Mouse (Mus musculus): ENCODE measurements around the gene Asic2. TPM values are rescaled to one million over a fixed set of nuclear protein-coding genes. Genes with fewer than 3 reads are reported as not detected.
A peak's percentile ranks its signal among the peaks of the same experiment; 100 is the strongest.

Gene Asic2
- total and polyA plus RNA-seq, 2 experiments from 2014 or later = 19.8 to 60.2 TPM

DNA sequence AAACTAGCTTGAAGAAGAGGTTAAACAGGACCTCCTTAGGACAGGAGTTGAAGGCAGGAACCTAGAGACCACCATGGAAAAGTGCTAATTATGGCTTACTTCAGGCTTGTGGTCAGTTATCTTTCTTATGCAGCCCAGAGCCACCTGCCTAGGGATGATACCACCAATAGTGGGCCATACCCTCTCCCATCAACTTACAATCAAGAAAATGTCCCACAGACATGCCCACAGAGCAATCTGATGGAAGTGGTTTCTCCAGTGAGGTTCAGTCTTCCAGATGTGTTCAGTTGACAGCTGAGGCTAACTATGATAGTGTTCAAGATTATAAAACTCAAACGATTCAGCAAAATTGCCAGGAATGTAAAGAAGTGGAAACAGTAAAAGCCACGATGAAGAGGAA is 1124.8 kb downstream of the Asic2 start:
- H3K27me3 ChIP-seq (ENCODE audit: insufficient read depth, low read length) = no peaks in the 10 kb centered on the region
- no peaks in the 10 kb centered on the region for H3K4me1 ChIP-seq (ENCODE audit: insufficient read depth, low read length)
- TF ChIP-seq CTCF (IDR thresholded peaks at IDR 0.05) = no peak
- no peak overlapping the region for H3K27ac ChIP-seq (ENCODE audit: low read depth, low read length)
- WGBS = 85% methylated on average over 2 of the region's 2 CpGs
- H3K4me3 ChIP-seq (ENCODE audit: low read depth, low read length) = no peak overlapping the region
- DNase-seq (ENCODE audit: low spot score) (no peak), ATAC-seq (ENCODE audit: low FRiP score) (no peak)
- no peaks in the 10 kb centered on the region for H3K36me3 ChIP-seq (ENCODE audit: insufficient read depth, low read length)
- no peak overlapping the region for H3K9ac ChIP-seq (replicated peaks; ENCODE audit: low read length, poor library complexity, severe bottlenecking)
- H3K4me2 ChIP-seq (ENCODE audit: low read depth, low read length, poor library complexity, severe bottlenecking) = no peak overlapping the region
- no peaks in the 10 kb centered on the region for H3K9me3 ChIP-seq (ENCODE audit: low read length)

DNA sequence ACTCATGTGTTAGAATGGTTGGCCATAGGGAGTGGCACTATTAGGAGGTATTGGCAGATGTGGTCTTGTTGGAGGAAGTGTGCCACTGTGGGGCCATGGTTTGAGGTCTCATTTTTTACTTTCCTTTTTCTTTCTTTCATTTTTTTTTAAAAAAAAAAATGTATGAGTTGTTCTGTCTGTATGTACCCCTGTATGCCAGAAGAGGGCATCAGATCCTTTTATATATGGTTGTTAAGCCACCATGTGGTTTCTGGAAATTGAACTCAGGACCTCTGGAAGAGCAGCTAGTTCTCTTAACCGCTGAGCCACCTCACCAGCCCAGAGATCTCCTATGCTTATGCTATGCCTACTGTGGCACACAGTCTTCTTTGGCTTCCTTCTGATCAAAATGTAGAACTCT is 1129.5 kb downstream of the Asic2 start:
- TF ChIP-seq CTCF (IDR thresholded peaks at IDR 0.05) = peak; percentile 50
- no peak overlapping the region for H3K4me2 ChIP-seq (ENCODE audit: low read depth, low read length, poor library complexity, severe bottlenecking)

DNA sequence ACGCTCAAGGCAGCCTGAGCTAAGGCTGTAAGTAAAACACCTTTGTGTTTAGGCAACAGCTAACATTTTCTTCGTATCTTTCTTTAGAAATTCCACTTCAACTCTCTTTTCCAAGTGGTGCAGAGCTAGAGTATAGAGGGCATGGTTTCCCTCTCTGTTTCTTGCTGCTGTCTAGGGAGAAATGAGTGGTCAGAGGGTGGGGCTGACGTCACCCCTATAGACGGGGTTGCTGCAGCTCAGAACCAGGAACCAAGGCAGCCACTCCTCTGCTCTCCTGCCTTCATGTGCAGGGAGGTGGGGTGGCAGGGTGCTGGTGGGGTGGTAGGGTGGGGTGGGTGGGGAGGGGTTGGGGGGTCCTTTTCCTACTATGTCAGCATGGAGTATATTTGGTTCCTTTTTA is 1132.4 kb downstream of the Asic2 start:
- no peak for ATAC-seq (ENCODE audit: low FRiP score)
- no peak overlapping the region for H3K9ac ChIP-seq (replicated peaks; ENCODE audit: low read length, poor library complexity, severe bottlenecking)
- H3K4me2 ChIP-seq (ENCODE audit: low read depth, low read length, poor library complexity, severe bottlenecking) = no peak overlapping the region
- TF ChIP-seq CTCF (IDR thresholded peaks at IDR 0.05) = no peak
- H3K9me3 ChIP-seq (ENCODE audit: low read length) = no peaks in the 10 kb centered on the region
- H3K4me3 ChIP-seq (ENCODE audit: low read depth, low read length) = no peak overlapping the region
- H3K27me3 ChIP-seq (ENCODE audit: insufficient read depth, low read length) = no peaks in the 10 kb centered on the region
- 80% methylated on average over 4 of the region's 4 CpGs for WGBS
- no peaks in the 10 kb centered on the region for H3K36me3 ChIP-seq (ENCODE audit: insufficient read depth, low read length)
- no peak overlapping the region for H3K27ac ChIP-seq (ENCODE audit: low read depth, low read length)
- no peaks in the 10 kb centered on the region for H3K4me1 ChIP-seq (ENCODE audit: insufficient read depth, low read length)
- DNase-seq (ENCODE audit: low spot score) = no peak

More for the DNA sequence above, 1129.5 kb downstream of the Asic2 start:
- no peak overlapping the region for H3K4me3 ChIP-seq (ENCODE audit: low read depth, low read length)
- no peaks in the 10 kb centered on the region for H3K9me3 ChIP-seq (ENCODE audit: low read length)
- DNase-seq (ENCODE audit: low spot score) = no peak
- no peaks in the 10 kb centered on the region for H3K4me1 ChIP-seq (ENCODE audit: insufficient read depth, low read length)
- no peaks in the 10 kb centered on the region for H3K36me3 ChIP-seq (ENCODE audit: insufficient read depth, low read length)
- H3K27ac ChIP-seq (ENCODE audit: low read depth, low read length) = no peak overlapping the region
- no peak for ATAC-seq (ENCODE audit: low FRiP score)
- 84% methylated on average over 1 of the region's 1 CpGs for WGBS
- no peaks in the 10 kb centered on the region for H3K27me3 ChIP-seq (ENCODE audit: insufficient read depth, low read length)
- no peak overlapping the region for H3K9ac ChIP-seq (replicated peaks; ENCODE audit: low read length, poor library complexity, severe bottlenecking)

DNA sequence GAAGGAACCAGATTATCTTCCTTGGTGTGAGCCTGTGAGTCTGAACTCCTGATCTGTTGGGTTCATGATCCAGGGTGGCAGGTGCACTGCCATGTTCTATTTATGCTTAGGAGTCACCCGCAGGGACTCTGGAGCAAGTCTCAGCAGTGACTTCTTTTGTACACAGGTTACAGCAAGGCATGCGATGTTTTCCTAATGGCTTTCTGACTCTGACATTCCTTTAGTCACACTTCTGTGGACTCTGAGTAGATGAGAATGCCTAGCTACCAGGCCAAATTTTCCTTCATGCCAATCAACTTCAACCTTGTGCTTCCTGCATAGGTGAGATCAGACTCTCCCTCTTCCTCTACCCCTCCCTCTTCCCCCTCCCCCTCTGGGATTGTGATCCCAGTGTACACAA is 1132.9 kb downstream of the Asic2 start:
- Histone ChIP-seq H3K4me3 (ENCODE audit: low read depth, low read length) (no peak overlapping the region), H3K27ac (ENCODE audit: low read depth, low read length) (no peak overlapping the region), H3K9me3 (ENCODE audit: low read length) (no peaks in the 10 kb centered on the region), H3K4me1 (ENCODE audit: insufficient read depth, low read length) (no peaks in the 10 kb centered on the region), H3K27me3 (ENCODE audit: insufficient read depth, low read length) (no peaks in the 10 kb centered on the region), H3K9ac (replicated peaks; ENCODE audit: low read length, poor library complexity, severe bottlenecking) (no peak overlapping the region), H3K4me2 (ENCODE audit: low read depth, low read length, poor library complexity, severe bottlenecking) (no peak overlapping the region), H3K36me3 (ENCODE audit: insufficient read depth, low read length) (no peaks in the 10 kb centered on the region)
- TF ChIP-seq CTCF (IDR thresholded peaks at IDR 0.05) = no peak
- 75% methylated on average over 2 of the region's 2 CpGs for WGBS
- ATAC-seq (ENCODE audit: low FRiP score) (no peak), DNase-seq (ENCODE audit: low spot score) (no peak)

Other genes starting within 250 kb of the Asic2 start
- not detected in 2 replicates for gene 5530401A14Rik, start 107.8 kb downstream of the Asic2 start, total RNA-seq (2014; rRNA removed)
- 0.38 and 0.67 TPM in 2 replicates for gene 5530401A14Rik, start 107.8 kb downstream of the Asic2 start, polyA plus RNA-seq (2015; fragmentation: Nextera tagmentation; extraction: Ambion mirVana)
- 0.24 TPM in 1 of 2 replicates, not detected in the other for gene Ccl2, start 67.1 kb upstream of the Asic2 start, total RNA-seq (2014; rRNA removed)
- gene Ccl2, start 67.1 kb upstream of the Asic2 start, polyA plus RNA-seq (2015; fragmentation: Nextera tagmentation; extraction: Ambion mirVana) = 1.1 and 1.2 TPM in 2 replicates
- gene Gm17268, start 70.1 kb upstream of the Asic2 start, total RNA-seq (2014; rRNA removed) = not detected in 2 replicates
- not detected in 2 replicates for gene Gm17268, start 70.1 kb upstream of the Asic2 start, polyA plus RNA-seq (2015; fragmentation: Nextera tagmentation; extraction: Ambion mirVana)
- 2.0 TPM in 1 of 2 replicates, not detected in the other for gene Ccl7, start 77.3 kb upstream of the Asic2 start, total RNA-seq (2014; rRNA removed)
- 1.5 and 2.2 TPM in 2 replicates for gene Ccl7, start 77.3 kb upstream of the Asic2 start, polyA plus RNA-seq (2015; fragmentation: Nextera tagmentation; extraction: Ambion mirVana)
- 0.38 TPM in 1 of 2 replicates, not detected in the other for gene Ccl11, start 89.4 kb upstream of the Asic2 start, total RNA-seq (2014; rRNA removed)
- 0.14 and 0.21 TPM in 2 replicates for gene Ccl11, start 89.4 kb upstream of the Asic2 start, polyA plus RNA-seq (2015; fragmentation: Nextera tagmentation; extraction: Ambion mirVana)
- gene Ccl12, start 133.4 kb upstream of the Asic2 start, total RNA-seq (2014; rRNA removed) = 0.71 and 1.4 TPM in 2 replicates
- gene Ccl12, start 133.4 kb upstream of the Asic2 start, polyA plus RNA-seq (2015; fragmentation: Nextera tagmentation; extraction: Ambion mirVana) = 7.2 and 9.4 TPM in 2 replicates
- gene Ccl8, start 146.7 kb upstream of the Asic2 start, total RNA-seq (2014; rRNA removed) = not detected in 2 replicates
- gene Ccl8, start 146.7 kb upstream of the Asic2 start, polyA plus RNA-seq (2015; fragmentation: Nextera tagmentation; extraction: Ambion mirVana) = not detected in 2 replicates

Measured in midbrain, postnatal 0 days (tissue).